Mouse (Mus musculus): ENCODE measurements around the gene Gm10642. TPM values are rescaled to one million over a fixed set of nuclear protein-coding genes. Genes with fewer than 3 reads are reported as not detected.

Gene Gm10642
- polyA plus RNA-seq, 1 experiment from 2014 or later: 0.50 TPM

DNA sequence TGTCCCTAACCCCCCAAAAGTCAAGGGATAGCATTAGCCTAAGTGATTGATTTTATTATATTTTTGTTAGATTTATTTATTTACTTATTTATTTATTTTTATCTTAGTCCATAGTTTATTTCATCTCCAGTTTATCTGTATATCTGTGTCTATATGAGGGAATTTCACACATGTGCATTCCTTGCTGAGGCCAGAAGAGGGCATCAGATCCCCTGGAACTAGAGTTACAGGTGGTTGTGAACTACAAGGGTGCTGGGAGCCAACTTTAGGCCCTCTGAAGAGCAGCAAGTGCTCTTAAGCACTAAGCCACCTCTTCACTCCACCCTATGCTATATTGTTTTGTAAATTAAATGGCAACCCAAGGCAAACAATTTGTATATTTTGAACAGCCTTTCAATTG, 12.0 kb downstream of the Gm10642 start:
- H3K27me3 ChIP-seq (replicated peaks; ENCODE audit: control insufficient read depth, insufficient read depth, low read length): no peaks in the 10 kb centered on the region
- H3K36me3 ChIP-seq (ENCODE audit: control insufficient read depth, insufficient read depth, low read length): no peaks in the 10 kb centered on the region
- no peak overlapping the region for H3K27ac ChIP-seq (ENCODE audit: low read depth)
- DNase-seq (ENCODE audit: low spot score): no peak
- 0 out of 2 replicates have a peak, but pooled peaks cover 4% of the 10 kb centered on the region for H3K4me1 ChIP-seq (replicated peaks; ENCODE audit: control insufficient read depth, insufficient read depth, low read length)
- ATAC-seq (replicated peaks; ENCODE audit: low FRiP score, low TSS enrichment, low read depth): no peak
- H3K9ac ChIP-seq (ENCODE audit: low read length): no peak overlapping the region
- no peak overlapping the region for H3K4me3 ChIP-seq (ENCODE audit: low read depth, low read length)
- H3K4me2 ChIP-seq (ENCODE audit: low read length): no peak overlapping the region
- no peaks in the 10 kb centered on the region for H3K9me3 ChIP-seq (ENCODE audit: control insufficient read depth, low read length)

DNA sequence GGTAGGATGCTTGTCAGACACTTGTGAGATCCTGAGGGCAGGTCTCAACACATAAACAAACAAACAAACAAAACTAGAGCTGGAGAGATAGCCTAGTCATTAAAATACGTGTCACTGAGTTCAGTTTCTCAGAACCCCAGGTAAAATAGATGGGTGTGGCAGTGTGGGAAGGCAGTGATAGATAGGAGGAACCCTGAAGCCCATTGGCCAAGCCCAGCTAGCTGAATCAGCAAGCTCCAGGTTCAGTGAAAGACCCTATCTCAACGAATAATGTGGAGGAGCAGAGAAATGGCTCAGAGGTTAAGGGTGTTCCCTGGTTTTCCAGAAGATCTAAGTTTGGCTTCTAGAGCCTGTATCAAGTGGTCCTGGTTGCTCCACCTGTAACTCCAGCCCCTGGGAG, 13.1 kb downstream of the Gm10642 start:
- H3K9ac ChIP-seq (ENCODE audit: low read length): no peak overlapping the region
- H3K4me2 ChIP-seq (ENCODE audit: low read length): no peak overlapping the region
- WGBS: 65% methylated on average over 2 of the region's 2 CpGs
- H3K27ac ChIP-seq (ENCODE audit: low read depth): no peak overlapping the region
- 0 out of 2 replicates have a peak, but pooled peaks cover 4% of the 10 kb centered on the region for H3K4me1 ChIP-seq (replicated peaks; ENCODE audit: control insufficient read depth, insufficient read depth, low read length)
- H3K36me3 ChIP-seq (ENCODE audit: control insufficient read depth, insufficient read depth, low read length): no peaks in the 10 kb centered on the region
- no peaks in the 10 kb centered on the region for H3K9me3 ChIP-seq (ENCODE audit: control insufficient read depth, low read length)
- H3K27me3 ChIP-seq (replicated peaks; ENCODE audit: control insufficient read depth, insufficient read depth, low read length): no peaks in the 10 kb centered on the region
- ATAC-seq (replicated peaks; ENCODE audit: low FRiP score, low TSS enrichment, low read depth) (no peak), DNase-seq (ENCODE audit: low spot score) (no peak)
- H3K4me3 ChIP-seq (ENCODE audit: low read depth, low read length): no peak overlapping the region

DNA sequence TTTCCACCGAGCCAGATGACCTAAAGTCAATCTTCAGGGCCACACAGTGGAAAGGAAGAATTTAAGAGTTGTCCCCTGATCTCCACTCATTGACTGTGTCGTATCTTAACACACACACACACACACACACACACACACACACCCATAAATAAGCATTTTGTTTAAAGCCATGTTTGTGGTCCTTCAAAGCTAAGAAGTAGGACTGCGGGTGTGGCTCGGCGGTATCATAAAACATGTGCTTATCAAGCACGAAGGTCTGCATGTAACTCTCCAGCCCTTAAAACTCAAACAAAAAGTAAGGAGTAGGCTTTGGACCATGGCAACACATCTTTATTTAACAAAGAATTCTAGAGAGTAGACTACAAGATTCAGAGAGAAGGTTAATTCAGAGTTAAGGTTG, 14.3 kb downstream of the Gm10642 start:
- WGBS: 72% methylated on average over 6 of the region's 6 CpGs
- DNase-seq (ENCODE audit: low spot score) (no peak), ATAC-seq (replicated peaks; ENCODE audit: low FRiP score, low TSS enrichment, low read depth) (no peak)
- H3K4me2 ChIP-seq (ENCODE audit: low read length): no peak overlapping the region
- no peak overlapping the region for H3K27ac ChIP-seq (ENCODE audit: low read depth)
- H3K4me3 ChIP-seq (ENCODE audit: low read depth, low read length): no peak overlapping the region
- H3K9me3 ChIP-seq (ENCODE audit: control insufficient read depth, low read length): no peaks in the 10 kb centered on the region
- H3K9ac ChIP-seq (ENCODE audit: low read length): no peak overlapping the region
- no peaks in the 10 kb centered on the region for H3K27me3 ChIP-seq (replicated peaks; ENCODE audit: control insufficient read depth, insufficient read depth, low read length)
- no peaks in the 10 kb centered on the region for H3K36me3 ChIP-seq (ENCODE audit: control insufficient read depth, insufficient read depth, low read length)
- H3K4me1 ChIP-seq (replicated peaks; ENCODE audit: control insufficient read depth, insufficient read depth, low read length): 0 out of 2 replicates have a peak, but pooled peaks cover 4% of the 10 kb centered on the region

DNA sequence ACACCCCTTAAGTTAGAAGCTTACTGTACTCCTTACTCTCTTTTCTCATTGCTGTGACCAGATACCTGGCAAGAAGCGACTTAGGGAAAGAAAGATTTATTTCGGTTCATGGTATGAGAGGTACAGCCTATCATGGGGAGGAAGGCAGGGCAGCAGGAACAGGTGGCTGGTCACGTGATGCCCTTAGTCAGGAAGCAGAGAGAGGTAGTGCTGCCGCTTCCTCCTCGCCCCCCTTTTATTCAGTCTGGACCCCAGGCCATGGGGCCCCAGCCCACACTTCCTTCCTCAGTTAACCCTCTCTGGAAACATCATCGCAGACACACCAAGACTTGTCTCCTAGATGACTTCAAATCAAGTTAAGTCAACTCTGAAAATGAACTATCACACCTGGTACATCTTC, 15.2 kb downstream of the Gm10642 start:
- Histone ChIP-seq H3K9me3 (ENCODE audit: control insufficient read depth, low read length) (no peaks in the 10 kb centered on the region), H3K36me3 (ENCODE audit: control insufficient read depth, insufficient read depth, low read length) (no peaks in the 10 kb centered on the region), H3K9ac (ENCODE audit: low read length) (no peak overlapping the region), H3K4me1 (replicated peaks; ENCODE audit: control insufficient read depth, insufficient read depth, low read length) (0 out of 2 replicates have a peak, but pooled peaks cover 4% of the 10 kb centered on the region), H3K4me2 (ENCODE audit: low read length) (no peak overlapping the region), H3K4me3 (ENCODE audit: low read depth, low read length) (no peak overlapping the region), H3K27ac (ENCODE audit: low read depth) (no peak overlapping the region), H3K27me3 (replicated peaks; ENCODE audit: control insufficient read depth, insufficient read depth, low read length) (no peaks in the 10 kb centered on the region)
- no peak for DNase-seq (ENCODE audit: low spot score)
- ATAC-seq (replicated peaks; ENCODE audit: low FRiP score, low TSS enrichment, low read depth): no peak
- WGBS: 71% methylated on average over 6 of the region's 6 CpGs

DNA sequence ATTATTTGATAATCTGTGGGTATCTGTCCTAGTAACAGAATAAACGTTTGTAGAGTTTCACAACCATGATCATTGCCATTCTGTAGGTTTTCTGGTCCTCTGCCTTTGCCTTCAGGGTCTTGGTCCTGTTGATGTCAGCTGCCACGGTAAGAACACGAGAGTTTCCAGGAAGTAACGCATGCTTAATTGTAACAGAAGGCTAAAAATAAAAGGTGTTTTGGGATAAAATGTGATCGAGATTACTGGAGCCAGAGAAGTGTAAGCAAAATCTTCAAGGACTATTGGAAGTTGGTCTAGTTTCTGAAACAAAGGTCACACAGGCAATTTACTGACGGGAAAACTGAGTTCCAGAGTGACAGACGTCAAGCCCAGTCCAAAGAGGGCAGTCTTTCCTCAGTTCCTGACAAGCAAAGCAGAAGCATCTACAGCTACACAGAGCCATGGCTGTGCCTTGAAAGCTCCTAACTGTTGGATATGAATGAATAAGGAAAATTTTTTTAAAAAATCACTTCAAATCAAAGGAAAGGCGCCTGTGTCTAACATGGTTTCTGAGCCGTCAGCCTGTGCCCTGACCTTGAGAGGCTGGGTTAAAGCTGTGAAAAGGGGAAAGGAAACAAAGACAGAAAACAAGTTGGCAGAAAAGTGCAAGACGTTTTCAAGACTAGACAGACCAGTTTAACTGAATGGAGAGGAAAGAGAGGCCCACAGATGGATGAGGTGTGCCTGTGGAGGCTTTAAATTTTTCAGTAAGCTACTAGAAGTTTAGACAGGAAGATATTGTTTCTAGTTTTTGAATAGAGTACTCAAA, 15.9 kb downstream of the Gm10642 start:
- Histone ChIP-seq H3K4me3 (ENCODE audit: low read depth, low read length) (no peak overlapping the region), H3K9ac (ENCODE audit: low read length) (no peak overlapping the region), H3K4me1 (replicated peaks; ENCODE audit: control insufficient read depth, insufficient read depth, low read length) (0 out of 2 replicates have a peak, but pooled peaks cover 4% of the 10 kb centered on the region), H3K4me2 (ENCODE audit: low read length) (no peak overlapping the region), H3K36me3 (ENCODE audit: control insufficient read depth, insufficient read depth, low read length) (no peaks in the 10 kb centered on the region), H3K9me3 (ENCODE audit: control insufficient read depth, low read length) (no peaks in the 10 kb centered on the region), H3K27ac (ENCODE audit: low read depth) (no peak overlapping the region), H3K27me3 (replicated peaks; ENCODE audit: control insufficient read depth, insufficient read depth, low read length) (no peaks in the 10 kb centered on the region)
- 51% methylated on average over 10 of the region's 10 CpGs for WGBS
- ATAC-seq (replicated peaks; ENCODE audit: low FRiP score, low TSS enrichment, low read depth) (no peak), DNase-seq (ENCODE audit: low spot score) (no peak)

DNA sequence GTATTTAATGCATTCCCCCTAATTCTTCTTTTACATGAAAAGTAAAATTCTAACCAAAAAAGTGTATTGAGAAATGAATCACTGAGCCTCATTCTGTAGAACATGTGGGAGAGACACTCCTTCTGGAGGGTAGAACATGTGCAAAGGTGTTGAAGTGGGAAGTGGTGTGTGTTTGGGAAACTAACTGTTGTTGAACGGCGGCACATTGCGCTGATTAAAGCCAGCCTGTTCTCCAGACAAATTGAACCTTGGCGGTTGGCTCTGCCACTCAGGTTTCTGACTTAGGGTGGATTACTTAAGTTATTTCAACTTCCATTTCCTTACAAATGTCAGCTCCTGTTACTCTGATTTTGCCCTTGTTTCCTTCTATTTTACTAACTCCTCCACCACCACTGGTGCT, 17.6 kb downstream of the Gm10642 start:
- Histone ChIP-seq H3K4me3 (ENCODE audit: low read depth, low read length) (no peak overlapping the region), H3K4me1 (replicated peaks; ENCODE audit: control insufficient read depth, insufficient read depth, low read length) (0 out of 2 replicates have a peak, but pooled peaks cover 4% of the 10 kb centered on the region), H3K9me3 (ENCODE audit: control insufficient read depth, low read length) (no peaks in the 10 kb centered on the region), H3K9ac (ENCODE audit: low read length) (no peak overlapping the region), H3K27me3 (replicated peaks; ENCODE audit: control insufficient read depth, insufficient read depth, low read length) (no peaks in the 10 kb centered on the region), H3K27ac (ENCODE audit: low read depth) (no peak overlapping the region), H3K36me3 (ENCODE audit: control insufficient read depth, insufficient read depth, low read length) (no peaks in the 10 kb centered on the region), H3K4me2 (ENCODE audit: low read length) (no peak overlapping the region)
- 88% methylated on average over 4 of the region's 4 CpGs for WGBS
- DNase-seq (ENCODE audit: low spot score): no peak
- ATAC-seq (replicated peaks; ENCODE audit: low FRiP score, low TSS enrichment, low read depth): no peak

DNA sequence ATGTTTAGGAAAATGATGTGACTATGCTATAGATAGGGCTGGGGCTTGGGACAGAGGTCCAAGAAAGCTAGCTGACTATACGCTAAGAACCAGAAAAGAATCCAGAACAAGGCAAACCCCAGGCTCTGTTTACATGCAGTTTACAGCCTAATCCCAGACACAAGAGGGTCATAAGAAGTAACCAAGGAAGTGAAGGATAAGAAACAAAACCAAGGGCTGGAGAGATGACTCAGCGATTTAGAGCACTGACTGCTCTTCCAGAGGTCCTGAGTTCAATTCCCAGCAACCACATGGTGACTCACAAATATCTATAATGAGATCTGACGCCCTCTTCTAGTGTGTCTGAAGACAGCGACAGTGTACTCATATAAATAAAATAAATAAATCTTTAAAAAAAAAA, 19.1 kb downstream of the Gm10642 start:
- 73% methylated on average over 4 of the region's 4 CpGs for WGBS
- no peak overlapping the region for H3K9ac ChIP-seq (ENCODE audit: low read length)
- no peak overlapping the region for H3K27ac ChIP-seq (ENCODE audit: low read depth)
- H3K4me1 ChIP-seq (replicated peaks; ENCODE audit: control insufficient read depth, insufficient read depth, low read length): peaks cover 4% of the 10 kb centered on the region; the same call in 1 of the 2 replicates
- ATAC-seq (replicated peaks; ENCODE audit: low FRiP score, low TSS enrichment, low read depth): no peak
- H3K4me3 ChIP-seq (ENCODE audit: low read depth, low read length): no peak overlapping the region
- no peaks in the 10 kb centered on the region for H3K36me3 ChIP-seq (ENCODE audit: control insufficient read depth, insufficient read depth, low read length)
- DNase-seq (ENCODE audit: low spot score): no peak
- H3K27me3 ChIP-seq (replicated peaks; ENCODE audit: control insufficient read depth, insufficient read depth, low read length): no peaks in the 10 kb centered on the region
- H3K4me2 ChIP-seq (ENCODE audit: low read length): no peak overlapping the region
- no peaks in the 10 kb centered on the region for H3K9me3 ChIP-seq (ENCODE audit: control insufficient read depth, low read length)

DNA sequence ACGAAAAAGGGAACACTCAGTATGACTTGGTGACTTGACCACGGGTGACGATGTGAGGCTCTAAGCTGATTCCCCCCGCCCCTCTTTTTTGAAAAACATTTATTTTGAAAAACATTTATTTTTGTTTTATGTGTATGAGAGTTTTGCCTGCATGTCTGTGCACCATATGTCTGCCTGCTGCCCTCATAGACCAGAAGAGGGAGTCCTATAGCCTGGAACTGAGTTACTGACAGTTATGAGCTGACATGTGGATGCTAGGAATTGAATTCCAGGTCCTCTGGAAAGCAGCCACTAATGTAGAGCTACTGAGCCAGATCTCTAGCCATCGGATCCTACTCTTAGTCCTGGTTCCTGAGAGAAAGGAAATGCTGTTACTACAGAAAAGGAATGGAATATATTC, 19.9 kb downstream of the Gm10642 start:
- Histone ChIP-seq H3K36me3 (ENCODE audit: control insufficient read depth, insufficient read depth, low read length) (no peaks in the 10 kb centered on the region), H3K4me1 (replicated peaks; ENCODE audit: control insufficient read depth, insufficient read depth, low read length) (peaks cover 7% of the 10 kb centered on the region; the same call in 1 of the 2 replicates), H3K9me3 (ENCODE audit: control insufficient read depth, low read length) (no peaks in the 10 kb centered on the region), H3K27ac (ENCODE audit: low read depth) (no peak overlapping the region), H3K4me3 (ENCODE audit: low read depth, low read length) (no peak overlapping the region), H3K27me3 (replicated peaks; ENCODE audit: control insufficient read depth, insufficient read depth, low read length) (no peaks in the 10 kb centered on the region), H3K9ac (ENCODE audit: low read length) (no peak overlapping the region), H3K4me2 (ENCODE audit: low read length) (no peak overlapping the region)
- WGBS: 90% methylated on average over 5 of the region's 5 CpGs
- DNase-seq (ENCODE audit: low spot score) (no peak), ATAC-seq (replicated peaks; ENCODE audit: low FRiP score, low TSS enrichment, low read depth) (no peak)

DNA sequence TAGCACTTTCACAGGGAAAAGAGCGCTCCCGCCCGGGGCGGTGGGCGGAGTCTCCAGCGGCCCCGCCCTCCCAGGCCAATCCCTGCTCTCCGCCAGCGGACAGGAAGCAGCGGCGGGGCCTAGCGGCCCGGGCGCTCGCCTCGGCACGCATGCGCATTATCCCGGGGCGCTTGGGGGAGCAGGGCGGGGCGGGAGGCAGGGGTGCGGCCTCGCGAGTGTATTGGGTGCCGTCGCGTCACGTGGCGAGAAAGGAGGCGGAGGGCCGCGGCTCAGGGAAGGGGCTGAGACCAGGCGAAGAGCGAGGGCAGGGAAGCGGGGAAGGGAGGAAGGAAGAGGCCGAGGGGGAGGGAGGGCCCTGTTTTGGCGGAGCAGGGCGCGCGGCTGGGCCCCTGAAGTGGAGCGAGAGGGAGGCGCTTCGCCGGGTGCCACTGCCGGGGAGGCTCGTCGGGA, 22.7 kb downstream of the Gm10642 start, which contains the start of gene Adam10:
Adam10 (plus strand) TSS at position 316 of the 450 bp plus-strand sequence.
- under 1% methylated on average over 48 of the region's 48 CpGs for WGBS
- ATAC-seq (replicated peaks; ENCODE audit: low FRiP score, low TSS enrichment, low read depth): peak; percentile 99
- no peaks in the 10 kb centered on the region for H3K36me3 ChIP-seq (ENCODE audit: control insufficient read depth, insufficient read depth, low read length)

More for the DNA sequence above, 22.7 kb downstream of the Gm10642 start, which contains the start of gene Adam10:
- Histone ChIP-seq H3K27me3 (replicated peaks; ENCODE audit: control insufficient read depth, insufficient read depth, low read length) (no peaks in the 10 kb centered on the region), H3K4me3 (ENCODE audit: low read depth, low read length) (peak within 1 kb of the TSS; percentile 86), H3K9me3 (ENCODE audit: control insufficient read depth, low read length) (no peaks in the 10 kb centered on the region), H3K9ac (ENCODE audit: low read length) (peak within 1 kb of the TSS; percentile 91), H3K4me1 (replicated peaks; ENCODE audit: control insufficient read depth, insufficient read depth, low read length) (peaks cover 13% of the 10 kb centered on the region), H3K27ac (ENCODE audit: low read depth) (peak within 1 kb of the TSS; percentile 95), H3K4me2 (ENCODE audit: low read length) (peak within 1 kb of the TSS; percentile 90)
- peak; percentile 98 for DNase-seq (ENCODE audit: low spot score)

All from intestine, embryonic 14.5 days (tissue).